Mouse (Mus musculus) lung, embryonic 16.5 days (tissue): Measurements from ENCODE around the gene Grid2. TPM values are rescaled to one million over a fixed set of nuclear protein-coding genes. Genes with fewer than 3 reads are reported as not detected.
A peak's percentile ranks its signal among the peaks of the same experiment; 100 is the strongest.
"Not testable (repeated sequence)": the region's sequence is repeated elsewhere in the genome, so short reads cannot be mapped to it uniquely, and the experiment has no call there.

ENCODE experiments used
- ATAC-seq: fragments of 200-750 bp; cut with Nextera tagmentation; 2 replicates; pipeline ENCODE4 v1.8.0; 2017; ENCODE audit warnings: low read depth, mild to moderate bottlenecking, moderate library complexity
- H3K27ac ChIP-seq: fragments of 300-500 bp; sonication (generic); 2 replicates; pipeline ENCODE4 v1.5.1; 2014; ENCODE audit warnings: mild to moderate bottlenecking, control low read depth, low read length
- H3K27me3 ChIP-seq: fragments of 300-500 bp; sonication (generic); 2 replicates; pipeline ENCODE4 v1.6.1; 2014; ENCODE audit warnings: low read depth, low read length, mixed read lengths; ENCODE audit not compliant: control insufficient read depth, insufficient read depth
- H3K36me3 ChIP-seq: fragments of 300-500 bp; sonication (generic); 2 replicates; pipeline ENCODE4 v1.6.1; 2014; ENCODE audit warnings: low read length; ENCODE audit not compliant: control insufficient read depth, insufficient read depth
- H3K4me1 ChIP-seq: fragments of 300-500 bp; sonication (generic); replicated peaks from 2 replicates; pipeline ENCODE4 v1.6.1; 2014; ENCODE audit warnings: low read length, mixed read lengths; ENCODE audit not compliant: control insufficient read depth, insufficient read depth
- H3K4me2 ChIP-seq: fragments of 300-500 bp; sonication (generic); 2 replicates; pipeline ENCODE4 v1.6.1; 2014; ENCODE audit warnings: low read depth, low read length, control low read depth
- H3K4me3 ChIP-seq: fragments of 300-500 bp; sonication (generic); 2 replicates; pipeline ENCODE4 v1.5.1; 2014; ENCODE audit warnings: mild to moderate bottlenecking, low read length, control low read depth
- H3K9ac ChIP-seq: fragments of 300-500 bp; sonication (generic); 2 replicates; pipeline ENCODE4 v1.6.1; 2014; ENCODE audit warnings: low read length, control low read depth
- H3K9me3 ChIP-seq: fragments of 300-500 bp; sonication (generic); 2 replicates; pipeline ENCODE4 v1.6.1; 2016; ENCODE audit warnings: low read length; ENCODE audit not compliant: control insufficient read depth
- WGBS: fragments of 180-500 bp; shearing (Covaris S2); extraction: QIAGEN DNeasy Blood & Tissue Kit; methylation state at CpG from one replicate; pipeline ENCODE4 v1.1.7; 2014; 5-methylcytosine and 5-hydroxymethylcytosine counted together
- polyA plus RNA-seq: library from polyadenylated mRNA; unstranded; fragments of >200 nt; fragmentation: Nextera tagmentation; extraction: Ambion mirVana; gene quantifications from 2 replicates; pipeline ENCODE4 v1.2.1, GENCODE M21; 2015

Grid2 gene
- polyA plus RNA-seq, 1 experiment from 2014 or later: 1.1 TPM

DNA sequence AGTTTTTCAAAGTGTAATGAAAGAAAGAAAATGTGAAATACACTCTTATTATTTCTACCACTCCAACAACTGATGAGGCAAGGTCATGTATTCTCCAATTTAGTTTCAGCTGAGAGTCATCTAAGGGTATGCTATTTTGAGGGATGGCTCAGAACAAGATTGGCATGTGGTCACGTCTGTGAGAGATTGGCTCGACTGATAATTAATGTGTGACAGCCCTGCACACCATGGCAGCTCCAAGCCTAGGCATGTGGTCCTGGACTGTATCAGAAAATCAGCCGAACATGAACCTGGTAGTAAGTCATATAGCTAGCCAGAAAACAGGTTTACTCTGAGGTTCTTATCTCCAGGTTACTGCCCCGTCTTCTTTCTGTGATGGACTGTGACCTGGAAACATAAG, 292.1 kb downstream of the Grid2 start:
- Histone ChIP-seq H3K4me1 (no peaks in the 10 kb centered on the region), H3K36me3 (no peaks in the 10 kb centered on the region), H3K4me2 (no peak overlapping the region), H3K9me3 (no peaks in the 10 kb centered on the region), H3K27ac (no peak overlapping the region), H3K9ac (no peak overlapping the region), H3K4me3 (no peak overlapping the region), H3K27me3 (no peaks in the 10 kb centered on the region)
- WGBS: 69% methylated on average over 4 of the region's 4 CpGs
- ATAC-seq: no peak

DNA sequence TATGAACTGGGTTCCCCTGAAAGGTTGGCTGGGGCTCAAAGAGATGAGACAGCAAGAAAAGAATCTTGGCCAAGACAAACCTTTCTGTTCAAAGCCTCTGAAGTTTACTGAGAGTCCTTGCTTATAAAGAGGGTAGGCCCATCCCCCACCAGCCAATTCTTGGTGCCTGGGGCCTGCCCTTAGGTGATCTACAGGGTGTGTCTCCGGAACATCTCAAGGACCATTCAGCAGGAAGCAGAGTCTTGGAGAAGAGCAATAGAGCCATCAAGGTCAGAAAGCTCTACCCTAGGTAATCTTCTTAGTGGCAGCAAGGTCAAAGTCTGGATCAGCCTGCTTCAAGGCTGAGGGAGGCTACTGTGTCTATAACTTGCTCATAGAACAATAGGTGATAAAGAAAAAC, 313.1 kb downstream of the Grid2 start:
- H3K9me3 ChIP-seq, ATAC-seq, H3K27ac ChIP-seq, H3K27me3 ChIP-seq, H3K4me1 ChIP-seq, H3K4me3 ChIP-seq, H3K4me2 ChIP-seq, H3K36me3 ChIP-seq, H3K9ac ChIP-seq: not testable (repeated sequence)
- WGBS: 94% methylated on average over 1 of the region's 1 CpGs

DNA sequence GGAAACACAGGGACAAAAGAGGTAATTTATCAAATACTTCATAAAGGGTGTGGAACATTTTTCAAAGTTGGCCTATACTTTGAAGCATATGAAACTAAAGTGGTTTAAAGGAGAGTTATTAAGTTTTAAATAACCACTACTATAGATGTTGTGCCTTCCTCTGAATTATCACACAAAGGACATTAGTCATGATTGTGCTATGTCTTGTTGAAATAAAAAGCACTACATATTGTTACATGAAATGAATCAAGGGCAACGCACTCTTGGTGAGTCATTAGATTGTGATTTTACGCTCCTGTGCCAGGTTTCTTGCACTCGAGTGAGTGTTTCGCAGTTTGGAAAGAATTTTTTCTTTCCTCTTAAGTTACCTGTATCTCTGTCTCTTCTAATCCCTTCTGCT, 335.0 kb downstream of the Grid2 start:
- no peak overlapping the region for H3K4me3 ChIP-seq
- H3K27me3 ChIP-seq: no peaks in the 10 kb centered on the region
- H3K4me1 ChIP-seq: no peaks in the 10 kb centered on the region
- no peak overlapping the region for H3K27ac ChIP-seq
- H3K4me2 ChIP-seq: no peak overlapping the region
- H3K36me3 ChIP-seq: no peaks in the 10 kb centered on the region
- no peaks in the 10 kb centered on the region for H3K9me3 ChIP-seq
- WGBS: 60% methylated on average over 4 of the region's 4 CpGs
- no peak overlapping the region for H3K9ac ChIP-seq
- peak; percentile 78 for ATAC-seq

DNA sequence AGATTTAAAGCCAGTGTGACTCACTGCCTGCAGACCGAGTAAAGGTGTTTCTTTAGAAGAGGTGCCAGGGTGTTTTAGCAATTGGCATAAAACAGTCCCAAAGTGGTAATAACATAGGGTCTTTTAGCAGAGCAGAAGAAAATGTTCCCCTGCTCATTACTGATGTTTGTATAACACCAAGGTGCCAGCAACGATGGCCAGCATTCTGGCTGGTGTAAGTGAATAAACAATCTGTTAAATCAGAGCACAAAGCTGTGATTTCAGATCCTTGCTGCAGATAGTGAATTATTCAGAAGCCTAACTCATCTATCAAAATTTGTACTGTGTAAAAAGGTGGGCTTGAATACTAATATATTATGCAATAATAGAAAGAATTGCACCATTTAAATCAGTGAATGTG, 353.9 kb downstream of the Grid2 start:
- no peak overlapping the region for H3K27ac ChIP-seq
- no peaks in the 10 kb centered on the region for H3K9me3 ChIP-seq
- no peaks in the 10 kb centered on the region for H3K36me3 ChIP-seq
- ATAC-seq: no peak
- WGBS: 47% methylated on average over 2 of the region's 2 CpGs
- no peak overlapping the region for H3K9ac ChIP-seq
- no peaks in the 10 kb centered on the region for H3K27me3 ChIP-seq
- H3K4me3 ChIP-seq: no peak overlapping the region
- no peaks in the 10 kb centered on the region for H3K4me1 ChIP-seq
- H3K4me2 ChIP-seq: no peak overlapping the region

DNA sequence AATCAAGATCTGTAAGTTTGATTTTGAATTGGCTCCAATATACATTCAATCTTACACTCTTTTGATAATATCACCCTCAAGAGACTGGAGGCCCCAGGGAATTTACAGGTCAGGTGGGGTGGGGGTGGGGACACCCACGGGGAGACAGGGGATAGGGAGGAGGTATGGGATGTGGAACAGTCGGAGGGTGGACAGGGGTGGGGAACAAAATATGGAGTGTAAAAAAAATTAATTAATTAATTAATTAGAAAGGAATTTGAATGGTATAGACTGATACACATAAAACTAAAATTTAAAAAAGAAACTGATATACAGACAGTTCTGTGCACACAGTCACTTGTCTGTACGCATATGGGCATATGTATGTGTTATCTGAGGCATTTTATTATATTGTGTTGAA, 380.3 kb downstream of the Grid2 start:
- ATAC-seq: no peak
- Histone ChIP-seq H3K4me3 (no peak overlapping the region), H3K27ac (no peak overlapping the region), H3K36me3 (no peaks in the 10 kb centered on the region), H3K4me1 (no peaks in the 10 kb centered on the region), H3K4me2 (no peak overlapping the region), H3K9me3 (no peaks in the 10 kb centered on the region), H3K9ac (no peak overlapping the region), H3K27me3 (no peaks in the 10 kb centered on the region)
- WGBS: 81% methylated on average over 3 of the region's 3 CpGs

DNA sequence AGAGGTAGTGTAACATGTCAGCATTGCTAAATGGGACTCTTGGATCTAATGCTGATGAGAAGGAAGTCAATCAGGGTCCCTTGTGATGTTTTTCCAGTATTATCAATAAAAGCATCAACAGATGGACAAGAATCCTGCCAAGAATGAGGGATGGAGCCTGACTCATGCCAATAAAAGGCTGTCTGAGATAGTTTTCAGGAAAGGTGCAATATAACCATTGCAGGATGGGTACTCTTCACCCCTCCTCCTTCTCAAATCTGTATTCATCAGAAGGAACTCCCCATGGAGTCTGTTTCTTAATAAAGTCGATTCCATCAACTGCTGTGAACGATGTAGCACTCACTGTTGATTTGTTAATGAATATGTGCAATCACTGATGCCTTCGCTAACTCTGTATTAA, 403.7 kb downstream of the Grid2 start:
- Histone ChIP-seq H3K27me3 (no peaks in the 10 kb centered on the region), H3K36me3 (no peaks in the 10 kb centered on the region), H3K4me3 (no peak overlapping the region), H3K9me3 (no peaks in the 10 kb centered on the region), H3K4me2 (no peak overlapping the region), H3K27ac (no peak overlapping the region), H3K9ac (no peak overlapping the region), H3K4me1 (no peaks in the 10 kb centered on the region)
- no peak for ATAC-seq
- WGBS: 83% methylated on average over 3 of the region's 3 CpGs

DNA sequence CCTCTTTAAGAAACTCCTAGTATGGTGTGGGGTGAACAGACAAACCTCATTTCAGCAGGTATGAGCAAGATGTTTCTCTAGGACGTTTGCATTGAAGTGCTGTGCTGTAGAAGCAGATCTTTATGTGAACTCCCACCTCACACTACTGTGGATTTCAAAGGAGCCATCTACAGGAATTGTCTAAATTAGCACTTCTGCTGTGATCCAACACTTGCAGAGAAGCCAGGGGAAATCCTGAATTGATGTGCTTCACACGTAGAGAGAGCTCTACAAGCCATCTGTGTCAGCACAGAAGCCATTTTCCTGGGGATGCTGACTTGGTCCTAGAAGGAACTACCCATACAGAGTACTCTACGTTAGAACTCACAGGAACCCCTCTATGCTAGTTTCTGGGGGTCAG, 430.0 kb downstream of the Grid2 start:
- Histone ChIP-seq H3K36me3 (no peaks in the 10 kb centered on the region), H3K9me3 (no peaks in the 10 kb centered on the region), H3K4me2 (no peak overlapping the region), H3K4me1 (no peaks in the 10 kb centered on the region), H3K9ac (no peak overlapping the region), H3K27me3 (no peaks in the 10 kb centered on the region), H3K27ac (no peak overlapping the region), H3K4me3 (no peak overlapping the region)
- WGBS: 50% methylated on average over 3 of the region's 3 CpGs
- ATAC-seq: no peak

DNA sequence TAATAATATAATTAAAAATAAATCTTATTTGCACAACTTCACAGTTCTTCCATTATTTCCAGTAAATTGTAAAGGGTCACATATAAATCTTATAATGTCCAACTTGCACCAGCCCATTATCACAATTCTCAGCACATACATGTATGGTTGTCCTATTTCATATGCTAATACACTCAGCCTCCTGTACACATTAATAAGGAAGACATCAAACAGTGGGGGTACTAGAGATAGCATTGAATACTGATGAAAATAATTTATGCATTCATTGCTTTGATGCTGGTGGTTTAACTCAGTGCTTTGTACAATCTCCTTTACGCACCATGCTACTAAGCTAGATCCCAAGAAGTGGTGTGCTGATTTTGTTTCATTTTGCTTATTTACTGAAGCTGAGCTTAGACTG, 446.0 kb downstream of the Grid2 start:
- H3K9ac ChIP-seq: no peak overlapping the region
- H3K4me3 ChIP-seq: no peak overlapping the region
- no peak overlapping the region for H3K4me2 ChIP-seq
- H3K36me3 ChIP-seq: no peaks in the 10 kb centered on the region
- no peak for ATAC-seq
- no peak overlapping the region for H3K27ac ChIP-seq
- H3K9me3 ChIP-seq: no peaks in the 10 kb centered on the region
- 89% methylated on average over 1 of the region's 1 CpGs for WGBS
- H3K4me1 ChIP-seq: no peaks in the 10 kb centered on the region
- H3K27me3 ChIP-seq: no peaks in the 10 kb centered on the region

DNA sequence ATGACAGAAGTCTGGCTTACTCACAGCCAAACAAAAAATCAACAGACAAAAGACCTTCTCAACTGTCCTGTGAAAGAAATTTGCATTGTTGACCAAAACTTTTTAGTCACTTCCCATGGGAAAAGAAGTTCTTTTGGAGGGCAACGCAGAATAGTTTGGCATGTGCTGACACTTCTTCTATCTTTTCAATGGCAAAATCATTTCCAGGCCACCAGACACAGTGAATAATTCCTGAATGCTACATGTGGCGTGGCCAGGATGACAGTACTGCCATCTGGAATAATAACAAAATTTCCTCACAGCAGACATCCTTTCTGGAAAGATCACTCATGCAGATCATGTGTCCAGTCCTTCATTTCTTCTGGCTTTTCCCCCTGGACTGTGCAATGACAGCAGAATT, 478.1 kb downstream of the Grid2 start:
- Histone ChIP-seq H3K27me3 (no peaks in the 10 kb centered on the region), H3K27ac (no peak overlapping the region), H3K4me2 (no peak overlapping the region), H3K9me3 (no peaks in the 10 kb centered on the region), H3K4me3 (no peak overlapping the region), H3K36me3 (no peaks in the 10 kb centered on the region), H3K9ac (no peak overlapping the region), H3K4me1 (no peaks in the 10 kb centered on the region)
- ATAC-seq: 0 out of 2 replicates have a peak, but pooled peaks have one; percentile 41
- WGBS: 48% methylated on average over 2 of the region's 2 CpGs

DNA sequence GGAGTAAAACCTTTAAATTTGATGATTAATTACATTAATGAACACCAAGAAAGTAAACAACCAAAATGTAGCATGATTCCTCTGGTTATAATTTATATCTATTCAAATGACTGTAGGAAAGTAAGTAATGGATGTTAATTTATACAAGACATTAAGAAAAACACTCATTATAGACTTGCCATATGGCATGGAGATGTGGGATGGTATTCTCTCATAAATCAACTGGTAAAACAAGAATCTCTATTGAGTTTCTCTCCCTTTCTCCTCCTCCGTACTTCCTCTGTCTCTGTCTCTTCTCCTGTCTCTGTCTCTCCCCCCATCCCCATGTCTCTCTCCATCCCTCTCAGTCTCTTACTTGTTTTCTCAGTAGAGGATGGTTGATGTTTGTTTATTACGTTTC, 506.9 kb downstream of the Grid2 start:
- 59% methylated on average over 2 of the region's 2 CpGs for WGBS
- no peaks in the 10 kb centered on the region for H3K9me3 ChIP-seq

More for the DNA sequence above, 506.9 kb downstream of the Grid2 start:
- Histone ChIP-seq H3K9ac (no peak overlapping the region), H3K27ac (no peak overlapping the region), H3K27me3 (no peaks in the 10 kb centered on the region), H3K4me3 (no peak overlapping the region), H3K4me1 (no peaks in the 10 kb centered on the region), H3K4me2 (no peak overlapping the region), H3K36me3 (no peaks in the 10 kb centered on the region)
- no peak for ATAC-seq
